Mouse (Mus musculus) stomach, embryonic 14.5 days (tissue): ENCODE results near the gene Nectin3. TPM values are rescaled to one million over a fixed set of nuclear protein-coding genes. Genes with fewer than 3 reads are reported as not detected.

Source experiments
- ATAC-seq: fragments of 200-750 bp; cut with Nextera tagmentation; 2 replicates; pipeline ENCODE4 v1.8.0; 2017; ENCODE audit warnings: low read depth, moderate TSS enrichment; ENCODE audit not compliant: insufficient number of reproducible peaks, insufficient read depth, low FRiP score
- H3K27ac ChIP-seq: fragments of 300-500 bp; sonication (generic); 2 replicates; pipeline ENCODE4 v1.5.1; 2014; ENCODE audit warnings: mild to moderate bottlenecking, low read length, moderate library complexity, mixed read lengths
- H3K27me3 ChIP-seq: fragments of 300-500 bp; sonication (generic); 2 replicates; pipeline ENCODE4 v1.6.1; 2014; ENCODE audit warnings: low read length, control low read depth, mixed read lengths; ENCODE audit not compliant: control insufficient read depth, insufficient read depth
- H3K36me3 ChIP-seq: fragments of 300-500 bp; sonication (generic); 2 replicates; pipeline ENCODE4 v1.6.1; 2014; ENCODE audit warnings: mild to moderate bottlenecking, control low read depth, low read length, moderate library complexity, mixed read lengths; ENCODE audit not compliant: control insufficient read depth, insufficient read depth
- H3K4me1 ChIP-seq: fragments of 300-500 bp; sonication (generic); 2 replicates; pipeline ENCODE4 v1.6.1; 2014; ENCODE audit warnings: low read length, control low read depth, mixed read lengths; ENCODE audit not compliant: control insufficient read depth, insufficient read depth
- H3K4me2 ChIP-seq: fragments of 300-500 bp; sonication (generic); replicated peaks from 2 replicates; pipeline ENCODE4 v1.6.1; 2014; ENCODE audit warnings: low read depth, low read length, control low read depth
- H3K4me3 ChIP-seq: fragments of 300-500 bp; sonication (generic); 2 replicates; pipeline ENCODE4 v1.5.1; 2014; ENCODE audit warnings: low read depth, low read length, control low read depth
- H3K9ac ChIP-seq: fragments of 300-500 bp; sonication (generic); replicated peaks from 2 replicates; pipeline ENCODE4 v1.6.1; 2014; ENCODE audit warnings: low read depth, mild to moderate bottlenecking, control low read depth, low read length, moderate library complexity, mixed read lengths
- H3K9me3 ChIP-seq: fragments of 300-500 bp; sonication (generic); 2 replicates; pipeline ENCODE4 v1.6.1; 2016; ENCODE audit warnings: low read depth, low read length, control low read depth; ENCODE audit not compliant: control insufficient read depth
- WGBS: fragments of 180-500 bp; shearing (Covaris S2); extraction: QIAGEN DNeasy Blood & Tissue Kit; methylation state at CpG from one replicate; pipeline ENCODE4 v1.1.7; 2014; 5-methylcytosine and 5-hydroxymethylcytosine counted together
- polyA plus RNA-seq: library from polyadenylated mRNA; unstranded; fragments of >200 nt; fragmentation: Nextera tagmentation; extraction: Ambion mirVana; gene quantifications from 2 replicates; pipeline ENCODE4 v1.2.1, GENCODE M21; 2014

Gene Nectin3
- polyA plus RNA-seq, 1 experiment from 2014 or later, result 16.0 TPM

- Histone ChIP-seq H3K9me3 (no peaks in the 10 kb centered on the region), H3K9ac (no peak overlapping the region), H3K27me3 (no peaks in the 10 kb centered on the region), H3K36me3 (no peaks in the 10 kb centered on the region), H3K4me3 (no peak overlapping the region), H3K4me1 (no peaks in the 10 kb centered on the region), H3K4me2 (no peak overlapping the region), H3K27ac (no peak overlapping the region)
- ATAC-seq, result no peak
- WGBS, result 78% methylated on average over 4 of the region's 4 CpGs
These were observed 5.7 kb upstream of the Nectin3 start for GRCm38 (mm10) chr16:46504006-46504405.

DNA sequence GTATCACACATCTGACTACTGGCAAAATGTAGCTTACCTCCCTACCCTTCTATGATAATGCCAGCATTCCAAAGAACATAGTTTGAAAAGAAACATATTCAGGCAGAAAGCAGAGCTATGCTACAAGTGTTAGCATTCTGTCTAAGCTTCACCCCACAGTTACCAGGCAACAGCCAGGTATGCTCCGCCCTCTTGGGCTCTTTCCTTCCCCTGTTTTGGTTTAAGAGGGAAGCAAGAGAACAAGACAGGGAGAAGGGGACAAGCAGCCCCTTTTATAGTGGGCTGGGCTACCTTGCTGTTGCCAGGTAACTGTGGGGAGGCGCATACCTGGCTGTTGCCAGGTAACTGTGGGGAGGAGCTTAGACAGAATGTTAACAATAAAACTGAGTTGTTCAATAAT lies 4.0 kb upstream of the Nectin3 start:
- Histone ChIP-seq H3K27ac (no peak overlapping the region), H3K4me2 (no peak overlapping the region), H3K9ac (no peak overlapping the region), H3K9me3 (no peaks in the 10 kb centered on the region), H3K4me1 (peaks cover 7% of the 10 kb centered on the region; the same call in 1 of the 2 replicates), H3K36me3 (no peaks in the 10 kb centered on the region), H3K4me3 (no peak overlapping the region), H3K27me3 (no peaks in the 10 kb centered on the region)
- no peak for ATAC-seq
- 78% methylated on average over 2 of the region's 2 CpGs for WGBS

DNA sequence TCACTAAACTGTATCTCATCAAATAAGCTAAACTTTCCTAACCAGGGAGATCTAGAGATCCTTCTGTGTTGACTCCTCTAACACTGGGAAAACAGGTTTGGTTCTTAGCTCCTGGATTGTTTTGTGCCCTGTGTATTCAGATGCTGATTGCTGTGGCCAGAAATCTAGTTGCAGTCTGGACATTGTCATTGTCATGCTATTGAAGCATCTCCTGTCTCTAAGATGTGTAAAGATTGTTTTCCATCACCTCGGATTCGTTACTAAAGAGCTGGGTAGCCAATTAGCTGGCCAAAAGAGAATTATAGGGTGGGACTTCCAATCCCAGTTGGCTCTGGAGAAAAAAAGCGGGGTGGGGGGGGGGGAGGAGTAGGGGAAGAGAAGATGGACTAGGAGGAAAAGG lies 2.4 kb upstream of the Nectin3 start:
- no peaks in the 10 kb centered on the region for H3K36me3 ChIP-seq
- H3K4me1 ChIP-seq, result peaks cover 7% of the 10 kb centered on the region; the same call in 1 of the 2 replicates
- H3K27ac ChIP-seq, result no peak overlapping the region
- no peaks in the 10 kb centered on the region for H3K9me3 ChIP-seq
- no peaks in the 10 kb centered on the region for H3K27me3 ChIP-seq
- ATAC-seq, result no peak
- H3K9ac ChIP-seq, result no peak overlapping the region
- no peak overlapping the region for H3K4me3 ChIP-seq
- WGBS, result 67% methylated on average over 3 of the region's 3 CpGs
- no peak overlapping the region for H3K4me2 ChIP-seq

GRCm38 (mm10) chr16:46497686-46498420 lies 472 bp downstream of the Nectin3 start:
- H3K9me3 ChIP-seq, result no peaks in the 10 kb centered on the region
- peak overlapping the region; percentile 90 for H3K4me3 ChIP-seq
- H3K36me3 ChIP-seq, result no peaks in the 10 kb centered on the region
- peak overlapping the region; percentile 97; the same call in 1 of the 2 replicates for H3K27ac ChIP-seq
- WGBS, result under 1% methylated on average over 32 of the region's 32 CpGs
- H3K9ac ChIP-seq, result peak overlapping the region; percentile 57
- ATAC-seq, result no peak
- H3K4me1 ChIP-seq, result peaks cover 16% of the 10 kb centered on the region; the same call in 1 of the 2 replicates
- no peaks in the 10 kb centered on the region for H3K27me3 ChIP-seq
- peak overlapping the region; percentile 74 for H3K4me2 ChIP-seq

DNA sequence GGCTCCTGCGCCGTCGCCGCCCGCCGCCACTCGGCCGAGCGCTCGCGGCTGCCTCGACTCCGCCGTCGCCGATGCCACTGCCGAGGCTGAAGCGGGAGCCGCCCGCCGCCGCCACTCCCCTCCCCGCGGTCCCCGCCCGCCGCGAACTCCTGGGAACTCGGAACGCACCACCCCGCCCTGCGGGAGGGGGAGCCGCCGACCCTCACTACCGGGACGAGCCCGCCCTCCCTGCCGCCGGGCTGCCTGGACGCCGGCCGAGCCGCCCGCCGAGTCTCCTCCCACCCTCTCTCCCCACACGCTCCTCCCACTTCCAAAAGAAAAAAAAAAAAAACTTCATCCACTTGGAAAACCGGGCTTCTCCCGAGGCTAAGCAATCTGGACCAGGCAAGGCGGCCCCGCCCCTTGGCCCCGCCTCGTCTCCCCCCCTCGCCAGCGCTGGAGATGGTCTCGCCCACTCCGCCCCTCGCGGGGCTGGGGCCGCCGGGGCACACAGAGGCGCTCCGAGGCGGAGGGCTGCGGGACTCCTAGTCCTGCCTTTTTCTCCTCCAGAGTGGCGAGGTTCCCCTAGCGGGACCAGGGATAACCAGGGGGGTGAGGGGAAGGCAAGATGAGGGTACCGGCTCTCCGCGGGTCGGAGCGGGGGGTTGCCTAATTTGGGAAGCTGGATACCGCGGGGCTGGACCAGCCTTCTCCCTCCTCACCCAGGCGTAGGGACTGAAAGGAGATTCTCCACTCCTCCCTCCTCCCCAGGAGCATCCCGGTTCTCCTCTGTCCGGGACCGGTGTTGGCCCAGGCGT lies 1.2 kb downstream of the Nectin3 start:
- H3K4me2 ChIP-seq, result peak overlapping the region; percentile 74
- peak overlapping the region; percentile 97 for H3K27ac ChIP-seq
- peak overlapping the region; percentile 87 for H3K9ac ChIP-seq
- no peaks in the 10 kb centered on the region for H3K27me3 ChIP-seq
- WGBS, result 0% methylated on average over 52 of the region's 78 CpGs
- peak; percentile 97 for ATAC-seq
- H3K9me3 ChIP-seq, result no peaks in the 10 kb centered on the region
- peak overlapping the region; percentile 90 for H3K4me3 ChIP-seq
- peaks cover 16% of the 10 kb centered on the region; the same call in 1 of the 2 replicates for H3K4me1 ChIP-seq
- no peaks in the 10 kb centered on the region for H3K36me3 ChIP-seq

DNA sequence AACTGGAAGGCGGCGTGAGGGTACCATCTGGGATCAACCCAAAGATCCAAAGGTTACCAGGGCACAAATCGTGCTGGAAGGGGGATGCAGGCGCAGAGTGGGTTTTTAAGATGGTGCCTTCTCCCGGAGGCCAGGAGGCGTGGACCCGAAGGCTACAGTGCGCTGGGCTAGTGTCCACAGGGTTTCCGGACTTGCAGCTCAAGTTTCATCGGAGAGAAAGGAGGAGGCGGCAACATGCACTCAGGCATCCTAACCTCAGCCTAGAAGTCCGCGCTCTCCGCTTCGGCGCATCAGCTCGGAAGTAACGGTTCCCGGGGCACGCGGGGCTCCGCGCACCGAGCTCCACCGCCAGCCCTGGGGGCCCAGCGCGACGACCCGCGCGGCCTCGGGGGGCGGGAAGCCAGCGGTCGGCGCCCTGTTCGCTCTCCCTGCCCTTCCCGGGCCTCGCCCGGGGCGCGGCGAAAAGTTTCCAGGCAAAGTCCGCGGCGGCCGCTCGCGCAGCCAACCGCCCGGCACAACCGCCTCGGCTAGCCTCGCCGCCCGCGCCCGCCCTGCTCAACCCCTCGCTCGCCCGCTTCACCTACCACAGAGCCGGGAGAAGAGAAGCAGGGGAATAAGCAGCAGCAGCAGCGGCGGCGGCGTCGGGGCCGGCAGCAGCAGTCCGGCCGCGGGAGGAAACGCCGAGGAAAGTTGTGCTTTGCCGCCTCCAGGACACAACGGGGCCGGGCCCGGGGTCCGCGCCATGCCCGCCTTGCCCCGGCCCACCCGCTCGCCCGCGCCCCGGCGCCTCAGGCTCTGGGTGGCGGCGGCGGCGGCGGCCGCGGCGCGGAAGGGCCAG lies 2.1 kb downstream of the Nectin3 start:
- Histone ChIP-seq H3K27me3 (no peaks in the 10 kb centered on the region), H3K36me3 (no peaks in the 10 kb centered on the region)

GRCm38 (mm10) chr16:46495201-46495600 lies 3.1 kb downstream of the Nectin3 start:
- H3K9me3 ChIP-seq, result no peaks in the 10 kb centered on the region
- H3K4me1 ChIP-seq, result peaks cover 16% of the 10 kb centered on the region; the same call in 1 of the 2 replicates
- no peaks in the 10 kb centered on the region for H3K36me3 ChIP-seq
- peak overlapping the region; percentile 74 for H3K4me2 ChIP-seq
- no peaks in the 10 kb centered on the region for H3K27me3 ChIP-seq
- WGBS, result 25% methylated on average over 3 of the region's 3 CpGs
- peak overlapping the region; percentile 90 for H3K4me3 ChIP-seq
- H3K9ac ChIP-seq, result peak overlapping the region; percentile 87; the same call in 1 of the 2 replicates
- H3K27ac ChIP-seq, result no peak overlapping the region
- ATAC-seq, result no peak

More for the DNA sequence above, 2.1 kb downstream of the Nectin3 start:
- Histone ChIP-seq H3K27ac (peak overlapping the region; percentile 97), H3K4me3 (peak overlapping the region; percentile 90), H3K4me2 (peak overlapping the region; percentile 74), H3K9me3 (no peaks in the 10 kb centered on the region), H3K4me1 (peaks cover 16% of the 10 kb centered on the region; the same call in 1 of the 2 replicates), H3K9ac (peak overlapping the region; percentile 87)
- peak; percentile 29; the same call in 1 of the 2 replicates for ATAC-seq
- under 1% methylated on average over 91 of the region's 96 CpGs for WGBS
